Mouse (Mus musculus) forebrain, embryonic 13.5 days (tissue): ENCODE data around the gene Whamm. TPM values are rescaled to one million over a fixed set of nuclear protein-coding genes. Genes with fewer than 3 reads are reported as not detected.

ENCODE experiments used
- ATAC-seq: fragments of 200-750 bp; cut with Nextera tagmentation; 2 replicates; pipeline ENCODE4 v1.8.0; 2017
- H3K27ac ChIP-seq: fragments of 300-500 bp; sonication (generic); 2 replicates; pipeline ENCODE4 v1.5.1; 2015; ENCODE audit warnings: inconsistent platforms, mild to moderate bottlenecking, moderate library complexity
- H3K27me3 ChIP-seq: fragments of 300-500 bp; sonication (generic); 2 replicates; pipeline ENCODE4 v1.6.1; 2015; ENCODE audit warnings: mild to moderate bottlenecking, inconsistent platforms
- H3K36me3 ChIP-seq: fragments of 300-500 bp; sonication (generic); 2 replicates; pipeline ENCODE4 v1.6.1; 2015; ENCODE audit warnings: mild to moderate bottlenecking, inconsistent platforms; ENCODE audit not compliant: poor library complexity, severe bottlenecking
- H3K4me1 ChIP-seq: fragments of 300-500 bp; sonication (generic); 2 replicates; pipeline ENCODE4 v1.6.1; 2015; ENCODE audit warnings: inconsistent platforms
- H3K4me2 ChIP-seq: fragments of 300-500 bp; sonication (generic); 2 replicates; pipeline ENCODE4 v1.6.1; 2015; ENCODE audit warnings: inconsistent platforms, mild to moderate bottlenecking, moderate library complexity
- H3K4me3 ChIP-seq: fragments of 300-500 bp; sonication (generic); 2 replicates; pipeline ENCODE4 v1.5.1; 2015; ENCODE audit warnings: mild to moderate bottlenecking, inconsistent platforms
- H3K9ac ChIP-seq: fragments of 300-500 bp; sonication (generic); 2 replicates; pipeline ENCODE4 v1.6.1; 2015; ENCODE audit warnings: mild to moderate bottlenecking, inconsistent platforms
- H3K9me3 ChIP-seq: fragments of 300-500 bp; sonication (generic); replicated peaks from 2 replicates; pipeline ENCODE4 v1.6.1; 2016; ENCODE audit warnings: inconsistent platforms
- WGBS: fragments of 180-500 bp; shearing (Covaris S2); methylation state at CpG from one replicate; pipeline ENCODE4 v1.1.7; 2015; 5-methylcytosine and 5-hydroxymethylcytosine counted together
- polyA plus RNA-seq: library from polyadenylated mRNA; unstranded; fragments of >200 nt; fragmentation: Nextera tagmentation; extraction: Ambion mirVana; gene quantifications from 2 replicates; pipeline ENCODE4 v1.2.1, GENCODE M21; 2015

Gene Whamm
- polyA plus RNA-seq, 1 experiment from 2014 or later = 4.5 TPM

DNA sequence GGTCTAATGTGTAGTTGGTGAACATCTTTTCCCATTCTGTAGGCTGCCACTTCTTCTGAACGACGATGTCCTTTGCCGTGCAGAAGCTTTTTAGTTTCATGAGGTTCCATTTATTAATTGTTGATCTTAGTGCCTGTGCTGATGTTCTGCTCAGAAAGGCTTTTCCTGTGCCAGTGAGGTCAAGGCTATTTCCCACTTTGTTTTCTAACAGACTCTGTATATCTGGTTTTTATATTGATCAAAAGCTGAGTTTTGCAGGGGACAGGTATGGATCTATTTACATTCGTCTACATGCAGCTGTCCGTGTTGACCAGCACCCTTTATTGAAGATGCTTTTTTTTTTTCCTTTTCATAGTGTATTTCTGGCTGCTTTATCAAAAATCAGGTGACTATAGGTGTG lies 8.2 kb downstream of the Whamm start:
- no peak overlapping the region for H3K27ac ChIP-seq
- 95% methylated on average over 5 of the region's 5 CpGs for WGBS
- H3K27me3 ChIP-seq = no peaks in the 10 kb centered on the region
- H3K9ac ChIP-seq = no peak overlapping the region
- H3K4me1 ChIP-seq = no peaks in the 10 kb centered on the region
- no peak overlapping the region for H3K4me2 ChIP-seq
- H3K36me3 ChIP-seq = peaks cover 36% of the 10 kb centered on the region
- H3K4me3 ChIP-seq = no peak overlapping the region
- no peaks in the 10 kb centered on the region for H3K9me3 ChIP-seq
- ATAC-seq = no peak

- no peaks in the 10 kb centered on the region for H3K9me3 ChIP-seq
- H3K4me2 ChIP-seq = no peak overlapping the region
- peaks cover 53% of the 10 kb centered on the region for H3K36me3 ChIP-seq
- H3K4me1 ChIP-seq = no peaks in the 10 kb centered on the region
- no peak for ATAC-seq
- H3K27ac ChIP-seq = no peak overlapping the region
- H3K27me3 ChIP-seq = no peaks in the 10 kb centered on the region
- no peak overlapping the region for H3K4me3 ChIP-seq
- no peak overlapping the region for H3K9ac ChIP-seq
- 65% methylated on average over 3 of the region's 3 CpGs for WGBS
These were observed 12.4 kb downstream of the Whamm start for GRCm38 (mm10) chr7:81583512-81583911.

- no peak overlapping the region for H3K4me2 ChIP-seq
- no peak overlapping the region for H3K4me3 ChIP-seq
- 94% methylated on average over 7 of the region's 7 CpGs for WGBS
- no peaks in the 10 kb centered on the region for H3K27me3 ChIP-seq
- ATAC-seq = no peak
- no peak overlapping the region for H3K9ac ChIP-seq
- H3K36me3 ChIP-seq = peaks cover 52% of the 10 kb centered on the region
- no peaks in the 10 kb centered on the region for H3K9me3 ChIP-seq
- no peaks in the 10 kb centered on the region for H3K4me1 ChIP-seq
- H3K27ac ChIP-seq = no peak overlapping the region
These were observed 14.3 kb downstream of the Whamm start for GRCm38 (mm10) chr7:81585326-81585725.

- Histone ChIP-seq H3K4me3 (no peak overlapping the region), H3K4me2 (no peak overlapping the region), H3K36me3 (peaks cover 70% of the 10 kb centered on the region), H3K9me3 (no peaks in the 10 kb centered on the region), H3K27me3 (no peaks in the 10 kb centered on the region), H3K27ac (no peak overlapping the region), H3K9ac (no peak overlapping the region), H3K4me1 (no peaks in the 10 kb centered on the region)
- ATAC-seq = no peak
- WGBS = 88% methylated on average over 4 of the region's 4 CpGs
These were observed 16.2 kb downstream of the Whamm start for GRCm38 (mm10) chr7:81587238-81587637.

DNA sequence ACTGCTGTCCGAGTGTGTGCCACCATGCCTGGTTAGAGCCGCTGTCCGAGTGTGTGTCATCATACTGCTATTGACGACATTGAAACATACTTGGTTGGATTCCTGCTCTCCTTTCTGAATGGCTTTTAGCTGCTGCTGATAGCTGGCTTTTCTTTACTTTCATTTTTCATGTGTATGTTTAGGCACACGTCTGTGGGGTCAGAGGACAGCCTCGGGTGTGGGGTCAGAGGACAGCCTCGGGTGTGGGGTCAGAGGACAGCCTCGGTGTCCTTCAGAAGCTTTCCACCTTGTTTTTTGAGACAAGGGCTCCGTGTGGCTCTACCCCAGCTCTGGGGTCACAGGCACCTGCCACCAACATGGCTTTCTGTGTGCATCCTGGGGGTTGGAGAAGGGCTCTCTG lies 21.6 kb downstream of the Whamm start:
- Histone ChIP-seq H3K4me1 (no peaks in the 10 kb centered on the region), H3K4me2 (no peak overlapping the region), H3K27me3 (no peaks in the 10 kb centered on the region), H3K9me3 (no peaks in the 10 kb centered on the region), H3K9ac (no peak overlapping the region), H3K4me3 (no peak overlapping the region), H3K27ac (no peak overlapping the region), H3K36me3 (peaks cover 90% of the 10 kb centered on the region)
- ATAC-seq = no peak
- 91% methylated on average over 9 of the region's 9 CpGs for WGBS

DNA sequence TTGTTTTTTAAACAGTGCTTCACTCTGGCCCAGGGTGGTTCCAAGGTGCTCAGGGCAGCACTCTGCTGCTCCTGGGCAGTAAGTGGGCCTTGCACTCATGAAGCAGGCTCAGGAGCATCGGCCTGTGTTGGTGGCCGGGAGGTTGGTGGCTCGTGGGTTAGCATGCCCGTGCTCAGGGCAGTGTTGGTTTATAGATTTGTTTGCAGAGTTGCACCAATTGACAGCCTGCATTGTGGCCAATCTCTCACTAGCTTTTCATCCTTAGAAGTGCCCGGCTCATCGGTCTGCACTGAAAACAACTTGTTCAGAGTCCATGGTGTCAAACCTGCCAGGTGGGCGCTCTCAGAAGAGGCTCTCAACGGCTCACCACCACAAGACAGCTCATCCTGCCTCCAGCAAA lies 22.3 kb downstream of the Whamm start:
- Histone ChIP-seq H3K27ac (no peak overlapping the region), H3K4me3 (no peak overlapping the region), H3K4me2 (no peak overlapping the region), H3K4me1 (no peaks in the 10 kb centered on the region), H3K27me3 (no peaks in the 10 kb centered on the region), H3K9ac (no peak overlapping the region), H3K36me3 (peaks cover 91% of the 10 kb centered on the region), H3K9me3 (no peaks in the 10 kb centered on the region)
- no peak for ATAC-seq
- WGBS = 88% methylated on average over 8 of the region's 8 CpGs

GRCm38 (mm10) chr7:81595056-81595455 lies 24.0 kb downstream of the Whamm start:
- Histone ChIP-seq H3K27me3 (no peaks in the 10 kb centered on the region), H3K4me3 (no peak overlapping the region), H3K4me2 (no peak overlapping the region), H3K4me1 (no peaks in the 10 kb centered on the region), H3K36me3 (peaks cover 80% of the 10 kb centered on the region), H3K9me3 (no peaks in the 10 kb centered on the region), H3K9ac (no peak overlapping the region), H3K27ac (no peak overlapping the region)
- 85% methylated on average over 5 of the region's 5 CpGs for WGBS
- ATAC-seq = no peak

GRCm38 (mm10) chr7:81596086-81596485 lies 25.0 kb downstream of the Whamm start:
- peaks cover 71% of the 10 kb centered on the region for H3K36me3 ChIP-seq
- no peak overlapping the region for H3K9ac ChIP-seq
- H3K4me3 ChIP-seq = no peak overlapping the region
- no peaks in the 10 kb centered on the region for H3K9me3 ChIP-seq
- no peaks in the 10 kb centered on the region for H3K27me3 ChIP-seq
- no peak overlapping the region for H3K27ac ChIP-seq
- H3K4me1 ChIP-seq = no peaks in the 10 kb centered on the region
- ATAC-seq = no peak
- 87% methylated on average over 6 of the region's 6 CpGs for WGBS
- no peak overlapping the region for H3K4me2 ChIP-seq

DNA sequence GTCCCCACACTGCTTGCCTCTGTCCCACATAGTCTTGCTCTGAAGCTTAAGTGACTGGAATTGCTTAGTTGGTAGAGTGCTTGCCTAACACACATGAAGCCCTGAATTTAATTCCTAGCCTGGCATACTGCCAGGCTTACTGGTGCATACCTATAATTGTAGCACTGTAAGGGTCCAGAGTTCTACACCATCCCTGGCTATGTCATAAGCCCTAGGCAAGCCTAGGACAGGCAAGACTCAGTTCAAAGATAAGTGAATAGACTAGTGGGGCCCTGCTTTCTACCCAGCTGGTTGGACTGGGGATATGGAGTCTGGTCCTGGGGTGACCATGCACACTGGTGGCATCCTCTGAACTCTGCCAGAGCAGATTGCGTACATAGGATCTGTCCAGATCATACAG lies 26.6 kb downstream of the Whamm start:
- Histone ChIP-seq H3K9me3 (no peaks in the 10 kb centered on the region), H3K36me3 (peaks cover 56% of the 10 kb centered on the region), H3K4me2 (no peak overlapping the region), H3K4me1 (no peaks in the 10 kb centered on the region), H3K27me3 (no peaks in the 10 kb centered on the region), H3K27ac (no peak overlapping the region), H3K4me3 (no peak overlapping the region), H3K9ac (no peak overlapping the region)
- ATAC-seq = no peak
- WGBS = 93% methylated on average over 1 of the region's 1 CpGs

DNA sequence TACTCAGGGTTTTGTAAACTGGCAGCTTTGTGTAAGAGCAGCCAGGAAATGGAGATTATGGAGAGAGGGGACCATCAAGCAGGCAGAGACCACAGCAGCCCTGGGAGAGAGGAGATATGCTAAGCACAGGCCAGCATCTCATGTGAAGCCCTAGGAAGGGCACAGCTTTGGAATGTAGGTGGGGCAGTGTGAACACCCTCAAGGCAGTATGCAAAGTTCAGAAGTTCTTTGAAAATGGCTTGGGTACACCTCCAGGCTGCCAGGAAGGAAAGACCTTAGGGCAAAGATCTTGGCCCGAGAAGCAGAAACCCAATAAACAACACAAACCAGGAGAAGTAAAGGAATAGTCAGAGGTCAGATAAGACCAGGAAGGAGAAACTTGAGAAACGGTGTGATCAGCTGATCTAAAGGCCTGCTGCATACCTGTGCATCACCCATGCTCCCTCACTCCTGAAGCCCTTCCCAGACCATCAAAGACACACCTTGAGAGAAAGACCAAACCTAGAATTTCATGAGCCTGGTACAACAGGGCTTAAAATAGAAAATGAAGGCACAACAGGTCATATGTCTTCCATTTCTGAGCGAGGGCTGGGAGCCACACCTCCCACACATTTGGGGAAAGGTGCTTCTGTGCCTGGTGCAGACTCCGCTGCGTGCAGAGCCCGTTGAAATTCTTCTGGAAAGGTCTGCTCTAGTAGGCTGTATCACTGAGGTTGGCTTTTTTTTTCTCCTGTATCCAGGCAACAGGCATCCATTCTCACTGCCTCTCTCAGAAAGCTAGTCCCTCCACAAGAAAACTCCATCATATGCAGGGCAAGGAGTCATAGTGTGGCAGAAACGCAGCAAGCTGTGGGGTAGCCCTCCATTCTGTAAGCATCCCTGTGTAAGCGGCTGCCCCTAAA lies 28.6 kb downstream of the Whamm start:
- ATAC-seq = no peak
- Histone ChIP-seq H3K27ac (no peak overlapping the region), H3K4me1 (no peaks in the 10 kb centered on the region), H3K27me3 (no peaks in the 10 kb centered on the region), H3K36me3 (peaks cover 37% of the 10 kb centered on the region), H3K9ac (no peak overlapping the region; the same call in 1 of the 2 replicates), H3K4me3 (no peak overlapping the region), H3K4me2 (no peak overlapping the region), H3K9me3 (no peaks in the 10 kb centered on the region)
- WGBS = 83% methylated on average over 8 of the region's 8 CpGs

DNA sequence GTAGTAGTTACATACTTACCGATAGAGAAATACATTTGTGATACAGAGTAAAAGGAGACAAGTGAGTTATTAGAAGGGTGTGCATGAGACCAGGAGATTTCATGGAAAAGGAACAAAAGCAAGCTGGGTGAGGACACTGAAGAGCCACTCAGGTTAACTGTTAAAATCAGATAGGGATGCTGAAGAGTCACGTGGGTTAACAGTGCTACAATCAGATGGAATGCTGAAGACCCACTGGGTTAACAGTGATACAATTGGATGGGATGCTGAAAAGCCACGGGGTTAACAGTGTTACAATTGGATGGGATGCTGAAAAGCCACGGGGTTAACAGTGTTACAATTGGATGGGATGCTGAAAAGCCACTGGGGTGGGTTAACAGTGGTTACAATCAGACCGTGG lies 33.9 kb downstream of the Whamm start:
- Histone ChIP-seq H3K4me3 (no peak overlapping the region), H3K27me3 (no peaks in the 10 kb centered on the region), H3K27ac (no peak overlapping the region), H3K4me2 (no peak overlapping the region), H3K36me3 (no peaks in the 10 kb centered on the region), H3K9me3 (no peaks in the 10 kb centered on the region), H3K9ac (no peak overlapping the region), H3K4me1 (no peaks in the 10 kb centered on the region)
- WGBS = 78% methylated on average over 5 of the region's 5 CpGs
- no peak for ATAC-seq

GRCm38 (mm10) chr7:81605489-81605888 lies 34.4 kb downstream of the Whamm start:
- Histone ChIP-seq H3K36me3 (no peaks in the 10 kb centered on the region), H3K9ac (no peak overlapping the region), H3K27me3 (no peaks in the 10 kb centered on the region), H3K4me3 (no peak overlapping the region), H3K27ac (no peak overlapping the region), H3K9me3 (no peaks in the 10 kb centered on the region), H3K4me1 (no peaks in the 10 kb centered on the region), H3K4me2 (no peak overlapping the region)
- WGBS = 73% methylated on average over 4 of the region's 4 CpGs
- ATAC-seq = no peak

DNA sequence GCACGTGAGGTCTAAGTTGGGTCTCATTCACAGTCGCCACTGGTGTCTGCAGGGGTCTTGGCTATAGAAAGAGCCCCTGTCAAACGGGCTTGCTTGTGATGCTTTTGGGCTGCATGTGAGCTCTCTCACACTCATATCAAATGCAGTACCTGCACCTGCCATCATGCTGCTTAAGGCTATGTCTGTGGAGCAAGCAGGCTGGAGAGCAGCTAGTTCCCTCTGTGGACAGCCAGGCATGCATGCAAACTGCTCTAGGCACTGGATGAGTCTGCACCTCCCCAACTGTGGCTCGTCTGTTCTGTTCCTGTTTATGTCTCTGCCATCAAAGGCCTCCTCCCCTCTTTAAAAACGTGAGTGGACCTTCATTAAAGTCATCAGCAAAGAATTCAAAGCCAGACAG lies 35.4 kb downstream of the Whamm start:
- no peaks in the 10 kb centered on the region for H3K9me3 ChIP-seq
- no peaks in the 10 kb centered on the region for H3K27me3 ChIP-seq
- no peaks in the 10 kb centered on the region for H3K4me1 ChIP-seq
- no peak overlapping the region for H3K9ac ChIP-seq
- H3K27ac ChIP-seq = no peak overlapping the region
- H3K4me2 ChIP-seq = no peak overlapping the region
- H3K4me3 ChIP-seq = no peak overlapping the region
- WGBS = 57% methylated on average over 5 of the region's 5 CpGs
- ATAC-seq = no peak
- peaks cover 4% of the 10 kb centered on the region; the same call in 1 of the 2 replicates for H3K36me3 ChIP-seq
